Mouse (Mus musculus) embryonic facial prominence, embryonic 10.5 days (tissue): Measurements from ENCODE around the gene Il6ra. TPM values are rescaled to one million over a fixed set of nuclear protein-coding genes. Genes with fewer than 3 reads are reported as not detected.

ENCODE experiments used
- DNase-seq: peaks from one replicate; pipeline ENCODE4 v3.0.0-alpha.2; 2017; ENCODE audit warnings: low spot score
- H3K27ac ChIP-seq: fragments of 300-500 bp; sonication (generic); replicated peaks from 2 replicates; pipeline ENCODE4 v1.5.1; 2016; ENCODE audit warnings: mild to moderate bottlenecking
- H3K27me3 ChIP-seq: fragments of 300-500 bp; sonication (generic); replicated peaks from 2 replicates; pipeline ENCODE4 v1.6.1; 2016; ENCODE audit warnings: low read depth, mild to moderate bottlenecking; ENCODE audit not compliant: poor library complexity, severe bottlenecking
- H3K36me3 ChIP-seq: fragments of 300-500 bp; sonication (generic); replicated peaks from 2 replicates; pipeline ENCODE4 v1.6.1; 2016; ENCODE audit warnings: mild to moderate bottlenecking, moderate library complexity
- H3K4me1 ChIP-seq: fragments of 300-500 bp; sonication (generic); 2 replicates; pipeline ENCODE4 v1.6.1; 2016
- H3K4me3 ChIP-seq: fragments of 300-500 bp; sonication (generic); 2 replicates; pipeline ENCODE4 v1.5.1; 2016; ENCODE audit warnings: mild to moderate bottlenecking, moderate library complexity
- H3K9me3 ChIP-seq: fragments of 300-500 bp; sonication (generic); 2 replicates; pipeline ENCODE4 v1.6.1; 2016; ENCODE audit warnings: mild to moderate bottlenecking
- WGBS: fragments of 180-500 bp; shearing (Covaris S2); methylation state at CpG from one replicate; pipeline ENCODE4 v1.1.7; 2016; 5-methylcytosine and 5-hydroxymethylcytosine counted together
- polyA plus RNA-seq: library from polyadenylated mRNA; unstranded; fragments of >200 nt; fragmentation: Nextera tagmentation; extraction: Ambion mirVana; gene quantifications from 2 replicates; pipeline ENCODE4 v1.2.1, GENCODE M21; 2016

The Il6ra gene
- 0.41 and 0.61 TPM in 2 replicates for polyA plus RNA-seq

- Histone ChIP-seq H3K27ac (peak within 1 kb of the TSS; percentile 66), H3K36me3 (no peaks in the 10 kb centered on the region), H3K9me3 (no peaks in the 10 kb centered on the region), H3K4me3 (peak within 1 kb of the TSS; percentile 67), H3K4me1 (peaks cover 21% of the 10 kb centered on the region), H3K27me3 (peaks cover 58% of the 10 kb centered on the region)
- peak; percentile 75 for DNase-seq
- WGBS, result 1% methylated on average over 75 of the region's 75 CpGs
These were observed at the start of gene Il6ra for GRCm38 (mm10) chr3:89912543-89913391. TSS of gene Il6ra (minus strand) at chr3:89913196.

GRCm38 (mm10) chr3:89962059-89962750, 49.2 kb upstream of the Il6ra start:
- no peaks in the 10 kb centered on the region for H3K27me3 ChIP-seq
- peaks cover 44% of the 10 kb centered on the region for H3K36me3 ChIP-seq
- H3K4me3 ChIP-seq, result peak overlapping the region; percentile 98
- H3K9me3 ChIP-seq, result no peaks in the 10 kb centered on the region
- WGBS, result 10% methylated on average over 14 of the region's 14 CpGs
- H3K4me1 ChIP-seq, result peaks cover 59% of the 10 kb centered on the region
- peak; percentile 44 for DNase-seq
- peak overlapping the region; percentile 95 for H3K27ac ChIP-seq

GRCm38 (mm10) chr3:89961436-89961835, 48.4 kb upstream of the Il6ra start:
- peaks cover 52% of the 10 kb centered on the region for H3K36me3 ChIP-seq
- peak overlapping the region; percentile 98 for H3K4me3 ChIP-seq
- H3K27me3 ChIP-seq, result no peaks in the 10 kb centered on the region
- H3K9me3 ChIP-seq, result no peaks in the 10 kb centered on the region
- DNase-seq, result no peak
- H3K4me1 ChIP-seq, result peaks cover 59% of the 10 kb centered on the region
- WGBS, result 61% methylated on average over 4 of the region's 4 CpGs
- peak overlapping the region; percentile 95; the same call in 1 of the 2 replicates for H3K27ac ChIP-seq

GRCm38 (mm10) chr3:89960469-89960868, 47.5 kb upstream of the Il6ra start:
- peaks cover 58% of the 10 kb centered on the region for H3K4me1 ChIP-seq
- DNase-seq, result peak; percentile 95
- peak overlapping the region; percentile 79 for H3K27ac ChIP-seq

GRCm38 (mm10) chr3:89959435-89959834, 46.4 kb upstream of the Il6ra start:
- no peaks in the 10 kb centered on the region for H3K9me3 ChIP-seq
- H3K27ac ChIP-seq, result no peak overlapping the region
- no peak for DNase-seq
- no peaks in the 10 kb centered on the region for H3K27me3 ChIP-seq
- H3K4me1 ChIP-seq, result peaks cover 48% of the 10 kb centered on the region
- H3K4me3 ChIP-seq, result peak overlapping the region; percentile 98; the same call in 1 of the 2 replicates
- H3K36me3 ChIP-seq, result peaks cover 53% of the 10 kb centered on the region
- WGBS, result 75% methylated on average over 4 of the region's 4 CpGs

More at GRCm38 (mm10) chr3:89960469-89960868, 47.5 kb upstream of the Il6ra start:
- WGBS, result under 1% methylated on average over 30 of the region's 30 CpGs
- peak overlapping the region; percentile 98 for H3K4me3 ChIP-seq
- no peaks in the 10 kb centered on the region for H3K27me3 ChIP-seq
- H3K9me3 ChIP-seq, result no peaks in the 10 kb centered on the region
- H3K36me3 ChIP-seq, result peaks cover 52% of the 10 kb centered on the region

GRCm38 (mm10) chr3:89957880-89958279, 44.9 kb upstream of the Il6ra start:
- DNase-seq, result no peak
- Histone ChIP-seq H3K4me1 (peaks cover 38% of the 10 kb centered on the region), H3K36me3 (peaks cover 69% of the 10 kb centered on the region), H3K27me3 (no peaks in the 10 kb centered on the region), H3K9me3 (no peaks in the 10 kb centered on the region), H3K4me3 (no peak overlapping the region), H3K27ac (no peak overlapping the region)
- 94% methylated on average over 9 of the region's 9 CpGs for WGBS

- DNase-seq, result no peak
- peaks cover 26% of the 10 kb centered on the region for H3K4me1 ChIP-seq
- H3K36me3 ChIP-seq, result peaks cover 84% of the 10 kb centered on the region
- no peak overlapping the region for H3K27ac ChIP-seq
- no peaks in the 10 kb centered on the region for H3K9me3 ChIP-seq
- H3K4me3 ChIP-seq, result no peak overlapping the region
- no peaks in the 10 kb centered on the region for H3K27me3 ChIP-seq
- WGBS, result 92% methylated on average over 7 of the region's 7 CpGs
These were observed 43.4 kb upstream of the Il6ra start for GRCm38 (mm10) chr3:89956177-89956971.

- Histone ChIP-seq H3K4me3 (no peak overlapping the region), H3K9me3 (no peaks in the 10 kb centered on the region), H3K27me3 (no peaks in the 10 kb centered on the region), H3K4me1 (no peaks in the 10 kb centered on the region), H3K27ac (no peak overlapping the region), H3K36me3 (peaks cover 100% of the 10 kb centered on the region)
- DNase-seq, result peak; percentile 85
- WGBS, result 8% methylated on average over 4 of the region's 4 CpGs
These were observed 40.4 kb upstream of the Il6ra start for GRCm38 (mm10) chr3:89953420-89953819.

- Histone ChIP-seq H3K9me3 (no peaks in the 10 kb centered on the region), H3K4me3 (no peak overlapping the region), H3K27ac (no peak overlapping the region), H3K36me3 (peaks cover 100% of the 10 kb centered on the region), H3K4me1 (no peaks in the 10 kb centered on the region), H3K27me3 (no peaks in the 10 kb centered on the region)
- DNase-seq, result no peak
- 93% methylated on average over 6 of the region's 6 CpGs for WGBS
These were observed 35.7 kb upstream of the Il6ra start for GRCm38 (mm10) chr3:89948655-89949054.

- 88% methylated on average over 11 of the region's 11 CpGs for WGBS
- Histone ChIP-seq H3K27me3 (no peaks in the 10 kb centered on the region), H3K4me1 (no peaks in the 10 kb centered on the region), H3K9me3 (no peaks in the 10 kb centered on the region), H3K27ac (no peak overlapping the region), H3K4me3 (no peak overlapping the region), H3K36me3 (peaks cover 100% of the 10 kb centered on the region)
- DNase-seq, result no peak
These were observed 35.0 kb upstream of the Il6ra start for GRCm38 (mm10) chr3:89948021-89948420.

GRCm38 (mm10) chr3:89945026-89945425, 32.0 kb upstream of the Il6ra start:
- no peak for DNase-seq
- Histone ChIP-seq H3K9me3 (no peaks in the 10 kb centered on the region), H3K36me3 (peaks cover 100% of the 10 kb centered on the region), H3K4me3 (no peak overlapping the region), H3K27ac (no peak overlapping the region), H3K4me1 (no peaks in the 10 kb centered on the region), H3K27me3 (no peaks in the 10 kb centered on the region)
- 86% methylated on average over 8 of the region's 8 CpGs for WGBS

- H3K4me3 ChIP-seq, result no peak overlapping the region
- no peak for DNase-seq
- WGBS, result 94% methylated on average over 9 of the region's 9 CpGs
- no peak overlapping the region for H3K27ac ChIP-seq
- no peaks in the 10 kb centered on the region for H3K4me1 ChIP-seq
- no peaks in the 10 kb centered on the region for H3K27me3 ChIP-seq
- H3K9me3 ChIP-seq, result no peaks in the 10 kb centered on the region
- peaks cover 97% of the 10 kb centered on the region for H3K36me3 ChIP-seq
These were observed 29.9 kb upstream of the Il6ra start for GRCm38 (mm10) chr3:89942894-89943293.
